Mouse (Mus musculus) lung, postnatal 0 days (tissue): ENCODE data around the gene Ssr1. TPM values are rescaled to one million over a fixed set of nuclear protein-coding genes. Genes with fewer than 3 reads are reported as not detected.

Experiments used
- ATAC-seq: fragments of 200-750 bp; cut with Nextera tagmentation; 2 replicates; pipeline ENCODE4 v1.8.0; 2017; ENCODE audit warnings: moderate library complexity
- DNase-seq: peaks from one replicate; pipeline ENCODE4 v3.0.0-alpha.2; 2016; ENCODE audit warnings: low spot score
- H3K27ac ChIP-seq: fragments of 300-500 bp; sonication (generic); 2 replicates; pipeline ENCODE4 v1.5.1; 2014; ENCODE audit warnings: antibody characterized with exemption, mild to moderate bottlenecking, low read length, mixed read lengths
- H3K27me3 ChIP-seq: fragments of 300-500 bp; sonication (generic); replicated peaks from 2 replicates; pipeline ENCODE4 v1.6.1; 2014; ENCODE audit warnings: low read length, mixed read lengths; ENCODE audit not compliant: insufficient read depth
- H3K36me3 ChIP-seq: fragments of 300-500 bp; sonication (generic); 2 replicates; pipeline ENCODE4 v1.6.1; 2014; ENCODE audit warnings: low read length, mixed read lengths; ENCODE audit not compliant: insufficient read depth
- H3K4me1 ChIP-seq: fragments of 300-500 bp; sonication (generic); 2 replicates; pipeline ENCODE4 v1.6.1; 2014; ENCODE audit warnings: antibody characterized with exemption, low read depth, low read length, mixed read lengths; ENCODE audit not compliant: insufficient read depth
- H3K4me2 ChIP-seq: fragments of 300-500 bp; sonication (generic); replicated peaks from 2 replicates; pipeline ENCODE4 v1.6.1; 2014; ENCODE audit warnings: low read depth, mild to moderate bottlenecking, low read length, moderate library complexity, mixed read lengths
- H3K4me3 ChIP-seq: fragments of 300-500 bp; sonication (generic); 2 replicates; pipeline ENCODE4 v1.5.1; 2014; ENCODE audit warnings: low read depth, low read length
- H3K9ac ChIP-seq: fragments of 300-500 bp; sonication (generic); replicated peaks from 2 replicates; pipeline ENCODE4 v1.6.1; 2014; ENCODE audit warnings: low read depth, mild to moderate bottlenecking
- H3K9me3 ChIP-seq: fragments of 300-500 bp; sonication (generic); 2 replicates; pipeline ENCODE4 v1.6.1; 2016; ENCODE audit warnings: low read length, mixed read lengths
- CTCF ChIP-seq: IDR thresholded peaks from 2 replicates; pipeline ENCODE4 v1.5.1; 2016; ENCODE audit warnings: antibody characterized with exemption, mild to moderate bottlenecking
- EP300 ChIP-seq: IDR thresholded peaks from 2 replicates; pipeline ENCODE4 v1.6.1; 2016; ENCODE audit warnings: antibody characterized with exemption, mild to moderate bottlenecking, control low read depth
- WGBS: fragments of 180-500 bp; shearing (Covaris S2); extraction: QIAGEN DNeasy Blood & Tissue Kit; methylation state at CpG from one replicate; pipeline ENCODE4 v1.1.7; 2014; 5-methylcytosine and 5-hydroxymethylcytosine counted together
- polyA plus RNA-seq: library from polyadenylated mRNA; unstranded; fragments of >200 nt; fragmentation: Nextera tagmentation; extraction: Ambion mirVana; gene quantifications from 2 replicates; pipeline ENCODE4 v1.2.1, GENCODE M21; 2015

Ssr1 gene
- polyA plus RNA-seq, 1 experiment from 2014 or later = 95.5 TPM

GRCm38 (mm10) chr13:37923643-37924460 lies 70.2 kb downstream of the Ssr1 start:
- WGBS = 62% methylated on average over 10 of the region's 10 CpGs
- ATAC-seq (peak; percentile 62), DNase-seq (peak; percentile 86)
- H3K9me3 ChIP-seq = no peaks in the 10 kb centered on the region
- no peak overlapping the region for H3K9ac ChIP-seq
- H3K4me2 ChIP-seq = no peak overlapping the region
- no peaks in the 10 kb centered on the region for H3K4me1 ChIP-seq
- no peak overlapping the region for H3K4me3 ChIP-seq
- TF ChIP-seq CTCF (peak; percentile 24), EP300 (no peak)
- H3K36me3 ChIP-seq = no peaks in the 10 kb centered on the region
- H3K27me3 ChIP-seq = no peaks in the 10 kb centered on the region
- peak overlapping the region; percentile 76 for H3K27ac ChIP-seq

- Histone ChIP-seq H3K4me3 (no peak overlapping the region), H3K36me3 (peaks cover 7% of the 10 kb centered on the region; the same call in 1 of the 2 replicates), H3K9me3 (no peaks in the 10 kb centered on the region), H3K9ac (no peak overlapping the region), H3K27me3 (no peaks in the 10 kb centered on the region), H3K4me1 (no peaks in the 10 kb centered on the region), H3K27ac (no peak overlapping the region), H3K4me2 (no peak overlapping the region)
- ATAC-seq (no peak), DNase-seq (no peak)
- TF ChIP-seq EP300 (no peak), CTCF (no peak)
- 84% methylated on average over 4 of the region's 4 CpGs for WGBS
Measured at GRCm38 (mm10) chr13:37923091-37923490, 70.9 kb downstream of the Ssr1 start.

GRCm38 (mm10) chr13:37920727-37921126 lies 73.3 kb downstream of the Ssr1 start:
- no peaks in the 10 kb centered on the region for H3K27me3 ChIP-seq
- peak overlapping the region; percentile 66 for H3K27ac ChIP-seq
- no peak overlapping the region for H3K4me3 ChIP-seq
- no peaks in the 10 kb centered on the region for H3K9me3 ChIP-seq
- H3K9ac ChIP-seq = no peak overlapping the region
- H3K36me3 ChIP-seq = peaks cover 28% of the 10 kb centered on the region; the same call in 1 of the 2 replicates
- H3K4me1 ChIP-seq = no peaks in the 10 kb centered on the region
- TF ChIP-seq EP300 (no peak), CTCF (no peak)
- DNase-seq (peak; percentile 40), ATAC-seq (no peak)
- no peak overlapping the region for H3K4me2 ChIP-seq
- WGBS = 52% methylated on average over 2 of the region's 2 CpGs

- H3K4me3 ChIP-seq = no peak overlapping the region
- ATAC-seq (no peak), DNase-seq (no peak)
- H3K9ac ChIP-seq = no peak overlapping the region
- peak overlapping the region; percentile 66; the same call in 1 of the 2 replicates for H3K27ac ChIP-seq
- WGBS = 80% methylated on average over 3 of the region's 3 CpGs
- H3K4me1 ChIP-seq = no peaks in the 10 kb centered on the region
- H3K36me3 ChIP-seq = peaks cover 32% of the 10 kb centered on the region; the same call in 1 of the 2 replicates
- no peaks in the 10 kb centered on the region for H3K27me3 ChIP-seq
- H3K9me3 ChIP-seq = no peaks in the 10 kb centered on the region
- no peak overlapping the region for H3K4me2 ChIP-seq
- TF ChIP-seq EP300 (no peak), CTCF (no peak)
Measured at GRCm38 (mm10) chr13:37919711-37920277, 74.2 kb downstream of the Ssr1 start.

DNA sequence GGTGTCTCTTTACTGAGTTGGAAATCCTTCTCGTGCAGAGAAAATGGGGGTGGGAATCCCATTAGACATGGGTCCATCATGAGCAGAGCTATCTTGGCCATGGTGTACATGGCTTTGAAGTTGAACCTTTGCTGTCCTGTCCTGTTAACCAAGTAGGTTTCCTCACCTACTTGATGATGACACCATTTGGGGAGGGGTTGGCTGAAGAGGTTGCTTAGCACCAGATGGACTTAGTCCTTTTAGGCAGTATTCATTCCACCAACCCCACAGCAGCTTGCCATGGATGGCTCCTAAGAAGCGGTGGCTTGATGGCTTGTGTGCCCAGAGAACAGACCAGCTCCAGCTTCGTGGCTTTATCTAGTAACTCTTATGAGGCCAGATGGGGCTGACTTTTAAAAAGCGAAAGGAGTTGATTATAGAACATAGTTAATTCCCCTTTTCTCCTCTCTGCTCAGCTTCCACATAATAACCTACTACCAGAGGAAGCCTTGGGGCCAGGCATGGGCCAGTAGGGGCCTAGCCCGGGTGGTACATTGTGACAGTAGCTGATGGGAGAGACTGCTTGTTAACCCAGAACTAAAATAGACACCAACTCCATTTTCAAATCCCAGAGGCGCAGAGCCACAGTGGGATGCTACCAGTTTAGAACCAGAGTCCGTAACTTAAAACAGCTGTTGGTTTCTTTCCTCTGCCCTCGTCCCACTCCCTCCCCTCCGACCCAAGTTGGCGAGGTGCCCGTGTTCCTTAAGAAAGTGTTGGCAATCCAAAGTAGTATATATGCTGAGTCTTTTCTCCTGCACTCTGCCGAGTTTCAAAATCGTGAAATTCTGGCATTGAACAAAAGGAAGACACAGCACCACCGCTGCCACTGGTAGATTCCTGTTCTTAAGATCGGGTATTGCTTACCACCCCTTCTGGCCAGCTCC lies 75.4 kb downstream of the Ssr1 start:
- WGBS = 67% methylated on average over 15 of the region's 15 CpGs
- TF ChIP-seq CTCF (no peak), EP300 (peak; percentile 34; the same call in 1 of the 2 replicates)
- peak; percentile 91 for DNase-seq
- Histone ChIP-seq H3K9me3 (no peaks in the 10 kb centered on the region), H3K4me2 (no peak overlapping the region), H3K9ac (no peak overlapping the region), H3K27me3 (no peaks in the 10 kb centered on the region), H3K4me3 (no peak overlapping the region), H3K36me3 (peaks cover 32% of the 10 kb centered on the region; the same call in 1 of the 2 replicates), H3K27ac (peak overlapping the region; percentile 75), H3K4me1 (no peaks in the 10 kb centered on the region)
- ATAC-seq = peak; percentile 82

Other genes with a start within 250 kb of the Ssr1 start
- gene Rreb1, start 215.8 kb downstream of the Ssr1 start, polyA plus RNA-seq = 10.0 and 11.2 TPM in 2 replicates
- 29.5 and 33.9 TPM in 2 replicates for gene Riok1, start 42.8 kb upstream of the Ssr1 start, polyA plus RNA-seq
- gene Cage1, start 42.9 kb upstream of the Ssr1 start, polyA plus RNA-seq = 1.5 and 1.8 TPM in 2 replicates
- 5.5 and 7.0 TPM in 2 replicates for gene Dsp, start 157.1 kb upstream of the Ssr1 start, polyA plus RNA-seq
- 24.0 and 24.8 TPM in 2 replicates for gene Snrnp48, start 210.7 kb upstream of the Ssr1 start, polyA plus RNA-seq